Mouse (Mus musculus) lung, postnatal 4 days (tissue): Measurements from ENCODE around the gene Dpp4.

Experiments
- DNase-seq, 2 experiments: peaks; one replicate each; pipeline ENCODE4 v3.0.0; 2021

The Dpp4 gene

GRCm38 (mm10) chr2:62356606-62357005 is 55.4 kb downstream of the Dpp4 start:
- no peak for DNase-seq

GRCm38 (mm10) chr2:62355766-62356165 is 56.3 kb downstream of the Dpp4 start:
- DNase-seq = no peak

GRCm38 (mm10) chr2:62352035-62352434 is 60.0 kb downstream of the Dpp4 start:
- no peak for DNase-seq

GRCm38 (mm10) chr2:62347762-62348161 is 64.3 kb downstream of the Dpp4 start:
- no peak for DNase-seq

- no peak for DNase-seq
These were observed 65.3 kb downstream of the Dpp4 start for GRCm38 (mm10) chr2:62346771-62347170.

- DNase-seq = no peak
These were observed 67.7 kb downstream of the Dpp4 start for GRCm38 (mm10) chr2:62344367-62344766.

GRCm38 (mm10) chr2:62341734-62342128 is 70.3 kb downstream of the Dpp4 start:
- no peak for DNase-seq

GRCm38 (mm10) chr2:62341061-62341733 is 70.8 kb downstream of the Dpp4 start:
- DNase-seq = no peak

GRCm38 (mm10) chr2:62339222-62339944 is 72.6 kb downstream of the Dpp4 start:
- DNase-seq = no peak

- no peak for DNase-seq
These were observed 74.9 kb downstream of the Dpp4 start for GRCm38 (mm10) chr2:62337086-62337485.

GRCm38 (mm10) chr2:62334397-62335243 is 77.4 kb downstream of the Dpp4 start:
- DNase-seq = no peak

- no peak for DNase-seq
These were observed 79.6 kb downstream of the Dpp4 start for GRCm38 (mm10) chr2:62332465-62332864.

GRCm38 (mm10) chr2:62331913-62332312 is 80.1 kb downstream of the Dpp4 start:
- no peak for DNase-seq

- no peak for DNase-seq
These were observed 86.6 kb downstream of the Dpp4 start for GRCm38 (mm10) chr2:62325388-62325787.

GRCm38 (mm10) chr2:62323078-62323637 is 88.9 kb downstream of the Dpp4 start:
- DNase-seq = no peak

- no peak for DNase-seq
These were observed 92.5 kb downstream of the Dpp4 start for GRCm38 (mm10) chr2:62319489-62319888.

GRCm38 (mm10) chr2:62316930-62317329 is 95.1 kb downstream of the Dpp4 start:
- DNase-seq = no peak

- no peak for DNase-seq
These were observed 104.6 kb downstream of the Dpp4 start for GRCm38 (mm10) chr2:62307477-62307876.

GRCm38 (mm10) chr2:62306978-62307377 is 105.1 kb downstream of the Dpp4 start:
- no peak for DNase-seq

- no peak for DNase-seq
These were observed 110.3 kb downstream of the Dpp4 start for GRCm38 (mm10) chr2:62301716-62302115.

GRCm38 (mm10) chr2:62293846-62294245 is 118.2 kb downstream of the Dpp4 start:
- DNase-seq = no peak

GRCm38 (mm10) chr2:62287532-62287931 is 124.5 kb downstream of the Dpp4 start:
- DNase-seq = no peak

GRCm38 (mm10) chr2:62285847-62286246 is 126.2 kb downstream of the Dpp4 start:
- no peak for DNase-seq
